Mouse (Mus musculus) forebrain, embryonic 11.5 days (tissue): Measurements from ENCODE around the gene Brd7. TPM values are rescaled to one million over a fixed set of nuclear protein-coding genes. Genes with fewer than 3 reads are reported as not detected.

Experiments
- ATAC-seq: fragments of 200-750 bp; cut with Nextera tagmentation; replicated peaks from 2 replicates; pipeline ENCODE4 v1.8.0; 2017; ENCODE audit warnings: moderate TSS enrichment; ENCODE audit not compliant: low FRiP score
- DNase-seq: peaks from one replicate; pipeline ENCODE4 v3.0.0-alpha.2; 2017; ENCODE audit warnings: low spot score
- H3K27ac ChIP-seq: fragments of 300-500 bp; sonication (generic); 2 replicates; pipeline ENCODE4 v1.5.1; 2014; ENCODE audit warnings: low read depth, low read length
- H3K27me3 ChIP-seq: fragments of 300-500 bp; sonication (generic); 2 replicates; pipeline ENCODE4 v1.6.1; 2014; ENCODE audit warnings: mild to moderate bottlenecking, low read length, mixed read lengths; ENCODE audit not compliant: control insufficient read depth, insufficient read depth
- H3K36me3 ChIP-seq: fragments of 300-500 bp; sonication (generic); 2 replicates; pipeline ENCODE4 v1.6.1; 2014; ENCODE audit warnings: mild to moderate bottlenecking, low read length, moderate library complexity, mixed read lengths; ENCODE audit not compliant: control insufficient read depth, insufficient read depth
- H3K4me1 ChIP-seq: fragments of 300-500 bp; sonication (generic); replicated peaks from 2 replicates; pipeline ENCODE4 v1.6.1; 2014; ENCODE audit warnings: low read length, mixed read lengths; ENCODE audit not compliant: control insufficient read depth, insufficient read depth
- H3K4me2 ChIP-seq: fragments of 300-500 bp; sonication (generic); 2 replicates; pipeline ENCODE4 v1.6.1; 2014; ENCODE audit warnings: low read depth, mild to moderate bottlenecking, low read length, moderate library complexity, mixed read lengths; ENCODE audit not compliant: severe bottlenecking
- H3K4me3 ChIP-seq: fragments of 300-500 bp; sonication (generic); 2 replicates; pipeline ENCODE4 v1.5.1; 2014; ENCODE audit warnings: low read depth, low read length
- H3K9ac ChIP-seq: fragments of 300-500 bp; sonication (generic); 2 replicates; pipeline ENCODE4 v1.6.1; 2014; ENCODE audit warnings: low read length
- H3K9me3 ChIP-seq: fragments of 300-500 bp; sonication (generic); 2 replicates; pipeline ENCODE4 v1.6.1; 2016; ENCODE audit warnings: low read length, mixed read lengths; ENCODE audit not compliant: control insufficient read depth
- WGBS: fragments of 180-500 bp; shearing (Covaris S2); extraction: QIAGEN DNeasy Blood & Tissue Kit; methylation state at CpG from one replicate; pipeline ENCODE4 v1.1.7; 2014; 5-methylcytosine and 5-hydroxymethylcytosine counted together
- polyA plus RNA-seq: library from polyadenylated mRNA; unstranded; fragments of >200 nt; fragmentation: Nextera tagmentation; extraction: Ambion mirVana; gene quantifications from 2 replicates; pipeline ENCODE4 v1.2.1, GENCODE M21; 2014

Gene Brd7
- polyA plus RNA-seq, 1 experiment from 2014 or later = 99.8 TPM

GRCm38 (mm10) chr8:88387874-88388273, 25.9 kb upstream of the Brd7 start:
- H3K4me1 ChIP-seq = peaks cover under 1% of the 10 kb centered on the region; the same call in 1 of the 2 replicates
- DNase-seq (peak; percentile 27), ATAC-seq (no peak)
- 80% methylated on average over 8 of the region's 8 CpGs for WGBS
- H3K27me3 ChIP-seq = no peaks in the 10 kb centered on the region
- no peaks in the 10 kb centered on the region for H3K9me3 ChIP-seq
- H3K27ac ChIP-seq = no peak overlapping the region
- no peaks in the 10 kb centered on the region for H3K36me3 ChIP-seq
- no peak overlapping the region for H3K4me2 ChIP-seq
- H3K9ac ChIP-seq = no peak overlapping the region
- H3K4me3 ChIP-seq = no peak overlapping the region

GRCm38 (mm10) chr8:88383164-88383556, 21.2 kb upstream of the Brd7 start:
- Histone ChIP-seq H3K4me1 (peaks cover 3% of the 10 kb centered on the region; the same call in 1 of the 2 replicates), H3K4me2 (no peak overlapping the region), H3K9ac (no peak overlapping the region), H3K27me3 (no peaks in the 10 kb centered on the region), H3K9me3 (no peaks in the 10 kb centered on the region), H3K36me3 (no peaks in the 10 kb centered on the region), H3K27ac (peak overlapping the region; percentile 46; the same call in 1 of the 2 replicates), H3K4me3 (no peak overlapping the region)
- ATAC-seq (no peak), DNase-seq (peak; percentile 47)
- 93% methylated on average over 2 of the region's 2 CpGs for WGBS

- peak overlapping the region; percentile 46; the same call in 1 of the 2 replicates for H3K27ac ChIP-seq
- peaks cover 3% of the 10 kb centered on the region; the same call in 1 of the 2 replicates for H3K4me1 ChIP-seq
- no peaks in the 10 kb centered on the region for H3K9me3 ChIP-seq
- ATAC-seq (0 out of 2 replicates have a peak, but pooled peaks have one; percentile 49), DNase-seq (peak; percentile 65)
- H3K27me3 ChIP-seq = no peaks in the 10 kb centered on the region
- 0 out of 2 replicates have a peak overlapping the region, but pooled peaks have one; percentile 21 for H3K4me2 ChIP-seq
- H3K4me3 ChIP-seq = no peak overlapping the region
- H3K9ac ChIP-seq = peak overlapping the region; percentile 14; the same call in 1 of the 2 replicates
- no peaks in the 10 kb centered on the region for H3K36me3 ChIP-seq
- WGBS = 29% methylated on average over 31 of the region's 31 CpGs
Measured at GRCm38 (mm10) chr8:88382311-88383163, 20.5 kb upstream of the Brd7 start.

GRCm38 (mm10) chr8:88380497-88380896, 18.5 kb upstream of the Brd7 start:
- Histone ChIP-seq H3K27me3 (no peaks in the 10 kb centered on the region), H3K36me3 (no peaks in the 10 kb centered on the region), H3K9me3 (no peaks in the 10 kb centered on the region), H3K4me1 (peaks cover 3% of the 10 kb centered on the region; the same call in 1 of the 2 replicates), H3K27ac (no peak overlapping the region), H3K4me3 (no peak overlapping the region), H3K4me2 (no peak overlapping the region), H3K9ac (no peak overlapping the region)
- ATAC-seq = no peak
- 87% methylated on average over 7 of the region's 7 CpGs for WGBS
- DNase-seq = no peak

GRCm38 (mm10) chr8:88376836-88377582, 15.0 kb upstream of the Brd7 start:
- no peaks in the 10 kb centered on the region for H3K9me3 ChIP-seq
- no peak overlapping the region for H3K27ac ChIP-seq
- H3K27me3 ChIP-seq = no peaks in the 10 kb centered on the region
- 75% methylated on average over 19 of the region's 19 CpGs for WGBS
- no peak overlapping the region for H3K9ac ChIP-seq
- H3K4me2 ChIP-seq = no peak overlapping the region
- H3K4me3 ChIP-seq = no peak overlapping the region
- ATAC-seq (no peak), DNase-seq (no peak)
- H3K36me3 ChIP-seq = no peaks in the 10 kb centered on the region
- H3K4me1 ChIP-seq = no peaks in the 10 kb centered on the region; the same call in 1 of the 2 replicates

GRCm38 (mm10) chr8:88371522-88371921, 9.5 kb upstream of the Brd7 start:
- no peak overlapping the region for H3K9ac ChIP-seq
- no peaks in the 10 kb centered on the region for H3K27me3 ChIP-seq
- H3K4me2 ChIP-seq = no peak overlapping the region
- no peak for DNase-seq
- no peak overlapping the region for H3K27ac ChIP-seq
- no peaks in the 10 kb centered on the region for H3K36me3 ChIP-seq
- H3K4me3 ChIP-seq = no peak overlapping the region
- WGBS = 88% methylated on average over 2 of the region's 2 CpGs
- H3K4me1 ChIP-seq = no peaks in the 10 kb centered on the region
- no peaks in the 10 kb centered on the region for H3K9me3 ChIP-seq
- ATAC-seq = no peak

- Histone ChIP-seq H3K4me3 (no peak overlapping the region), H3K9me3 (no peaks in the 10 kb centered on the region), H3K9ac (no peak overlapping the region), H3K27me3 (no peaks in the 10 kb centered on the region), H3K27ac (no peak overlapping the region), H3K4me1 (no peaks in the 10 kb centered on the region), H3K36me3 (no peaks in the 10 kb centered on the region), H3K4me2 (no peak overlapping the region)
- WGBS = 77% methylated on average over 3 of the region's 3 CpGs
- no peak for ATAC-seq
- no peak for DNase-seq
Measured at GRCm38 (mm10) chr8:88369805-88370204, 7.8 kb upstream of the Brd7 start.

GRCm38 (mm10) chr8:88369221-88369620, 7.2 kb upstream of the Brd7 start:
- ATAC-seq = no peak
- Histone ChIP-seq H3K9me3 (no peaks in the 10 kb centered on the region), H3K27ac (no peak overlapping the region), H3K9ac (no peak overlapping the region), H3K4me1 (no peaks in the 10 kb centered on the region), H3K27me3 (no peaks in the 10 kb centered on the region), H3K4me2 (no peak overlapping the region), H3K36me3 (no peaks in the 10 kb centered on the region), H3K4me3 (no peak overlapping the region)
- DNase-seq = peak; percentile 72
- WGBS = 16% methylated on average over 6 of the region's 6 CpGs
